In the genomic region with DNA sequence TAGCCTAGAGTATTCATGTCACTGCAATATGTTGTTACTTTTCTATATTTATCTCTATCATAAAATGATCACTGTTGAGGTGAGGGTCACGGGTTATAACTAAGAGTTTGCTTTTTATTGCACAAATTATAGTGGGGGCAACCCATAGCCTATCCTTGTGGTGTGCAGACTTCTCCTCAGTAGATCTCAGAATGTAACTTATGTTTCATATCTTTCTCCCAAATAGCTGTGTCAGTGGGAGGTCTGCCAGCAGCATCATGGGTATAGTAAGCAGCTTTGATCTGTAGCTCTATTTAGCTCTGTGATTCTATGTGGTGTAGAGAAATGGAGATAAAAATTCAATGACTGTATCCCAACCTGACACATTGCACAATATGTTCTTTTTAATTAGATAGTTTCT, we compare ENCODE assay signal across 21 mouse cellular contexts.
DNase-seq lines count a peak whose midpoint lies in the region; ATAC-seq lines count a peak whose summit lies in the region.
"Had no signal": no experiment of that assay in that cellular context is flagged by ENCODE, and none has a peak within 500 bp of the region (broad histone marks: within the 10 kb centered on the region; RNA-seq: fewer than 3 reads in every experiment).

No protein-coding gene starts in this region.

- no peak overlapping the region for H3K9ac ChIP-seq in forebrain, embryonic 14.5 days (ENCODE audit: low read length)
- no peak overlapping the region for H3K9ac ChIP-seq in forebrain, embryonic 13.5 days
- no peak overlapping the region for H3K9ac ChIP-seq in intestine, embryonic 16.5 days (ENCODE audit: low read depth, low read length)
- H3K9ac ChIP-seq: embryonic facial prominence, embryonic 12.5 days; limb, embryonic 12.5 days; liver, embryonic 15.5 days; midbrain, embryonic 13.5 days had no signal

- no peaks in the 10 kb centered on the region for H3K4me1 ChIP-seq in forebrain, embryonic 14.5 days (ENCODE audit: control insufficient read depth, insufficient read depth, low read length)
- no peaks in the 10 kb centered on the region for H3K4me1 ChIP-seq in forebrain, embryonic 13.5 days
- H3K4me1 ChIP-seq in intestine, embryonic 16.5 days (ENCODE audit: control insufficient read depth, insufficient read depth, low read length), result no peaks in the 10 kb centered on the region
- H3K4me1 ChIP-seq: embryonic facial prominence, embryonic 12.5 days; forebrain, embryonic 10.5 days; hindbrain, embryonic 10.5 days; liver, embryonic 15.5 days; midbrain, embryonic 13.5 days had no signal

- H3K27ac ChIP-seq in forebrain, embryonic 14.5 days (ENCODE audit: low read depth, low read length), result no peak overlapping the region
- H3K27ac ChIP-seq in forebrain, embryonic 13.5 days, result no peak overlapping the region
- no peak overlapping the region for H3K27ac ChIP-seq in intestine, embryonic 16.5 days (ENCODE audit: low read length)
- H3K27ac ChIP-seq: embryonic facial prominence, embryonic 12.5 days; forebrain, embryonic 10.5 days; hindbrain, embryonic 10.5 days; layer of hippocampus, adult 2 months; limb, embryonic 12.5 days; liver, embryonic 15.5 days; midbrain, embryonic 13.5 days had no signal

- no peaks in the 10 kb centered on the region for H3K9me3 ChIP-seq in forebrain, embryonic 14.5 days (replicated peaks; ENCODE audit: control insufficient read depth, low read length)
- no peaks in the 10 kb centered on the region for H3K9me3 ChIP-seq in forebrain, embryonic 13.5 days (replicated peaks)
- no peaks in the 10 kb centered on the region for H3K9me3 ChIP-seq in intestine, embryonic 16.5 days (ENCODE audit: control insufficient read depth, low read length)
- H3K9me3 ChIP-seq: embryonic facial prominence, embryonic 12.5 days; forebrain, embryonic 10.5 days; hindbrain, embryonic 10.5 days; limb, embryonic 12.5 days; liver, embryonic 15.5 days; midbrain, embryonic 13.5 days had no signal

- H3K4me2 ChIP-seq in forebrain, embryonic 14.5 days (ENCODE audit: low read length), result no peak overlapping the region
- H3K4me2 ChIP-seq in forebrain, embryonic 13.5 days, result no peak overlapping the region
- H3K4me2 ChIP-seq in intestine, embryonic 16.5 days (ENCODE audit: low read depth, low read length), result no peak overlapping the region
- H3K4me2 ChIP-seq: embryonic facial prominence, embryonic 12.5 days; heart, embryonic 11.5 days; limb, embryonic 12.5 days; liver, embryonic 15.5 days; midbrain, embryonic 13.5 days had no signal

- no peaks in the 10 kb centered on the region for H3K36me3 ChIP-seq in forebrain, embryonic 14.5 days (ENCODE audit: control insufficient read depth, insufficient read depth, low read length)
- H3K36me3 ChIP-seq in forebrain, embryonic 13.5 days (ENCODE audit: poor library complexity, severe bottlenecking), result no peaks in the 10 kb centered on the region
- H3K36me3 ChIP-seq in intestine, embryonic 16.5 days (ENCODE audit: control insufficient read depth, insufficient read depth, low read length), result no peaks in the 10 kb centered on the region
- H3K36me3 ChIP-seq: embryonic facial prominence, embryonic 12.5 days; forebrain, embryonic 10.5 days; hindbrain, embryonic 10.5 days; limb, embryonic 12.5 days; liver, embryonic 15.5 days; midbrain, embryonic 13.5 days had no signal

- 62% methylated on average over 1 of the region's 1 CpGs for WGBS in forebrain, embryonic 14.5 days
- WGBS in forebrain, embryonic 13.5 days, result 74% methylated on average over 1 of the region's 1 CpGs
- 66% methylated on average over 1 of the region's 1 CpGs for WGBS in intestine, embryonic 16.5 days

- no peak overlapping the region for H3K4me3 ChIP-seq in forebrain, embryonic 14.5 days (ENCODE audit: low read depth, low read length)
- H3K4me3 ChIP-seq in forebrain, embryonic 13.5 days, result no peak overlapping the region
- H3K4me3 ChIP-seq in intestine, embryonic 16.5 days (ENCODE audit: low read length), result no peak overlapping the region
- H3K4me3 ChIP-seq: embryonic facial prominence, embryonic 12.5 days; forebrain, embryonic 10.5 days; hindbrain, embryonic 10.5 days; layer of hippocampus, adult 2 months; limb, embryonic 12.5 days; liver, embryonic 15.5 days; midbrain, embryonic 13.5 days had no signal

- ATAC-seq in forebrain, embryonic 14.5 days, result no peak
- ATAC-seq in forebrain, embryonic 13.5 days, result no peak
- no peak for ATAC-seq in intestine, embryonic 16.5 days
- ATAC-seq: activated CD4-positive, CD25-positive, alpha-beta regulatory T cell, adult 4 months; inflammation-experienced regulatory T-cells, adult 6 months; midbrain, embryonic 13.5 days had no signal

- peak; percentile 47 for DNase-seq in forebrain, embryonic 14.5 days (ENCODE audit: low spot score)
- peak; percentile 28 to 45 for DNase-seq in kidney, postnatal 4 days
- DNase-seq in kidney, postnatal 14 days, result no peak
- peak; percentile 50 for DNase-seq in brain, adult 2 months (ENCODE audit: low read depth, low spot score)
- DNase-seq in frontal cortex, postnatal 36 days (ENCODE audit: low spot score in 2 of 2), result peak; percentile 11 to 43
- DNase-seq in liver, result no peak
- DNase-seq: adrenal gland, postnatal 36 days; gastrocnemius, postnatal 36 days; thymus, adult 2 months had no signal

- H3K27me3 ChIP-seq in forebrain, embryonic 14.5 days (replicated peaks; ENCODE audit: control insufficient read depth, insufficient read depth, low read length), result no peaks in the 10 kb centered on the region
- no peaks in the 10 kb centered on the region for H3K27me3 ChIP-seq in forebrain, embryonic 13.5 days
- no peaks in the 10 kb centered on the region for H3K27me3 ChIP-seq in intestine, embryonic 16.5 days (replicated peaks; ENCODE audit: control insufficient read depth, insufficient read depth, low read length)
- H3K27me3 ChIP-seq: embryonic facial prominence, embryonic 12.5 days; limb, embryonic 12.5 days; liver, embryonic 15.5 days; midbrain, embryonic 13.5 days had no signal

Comparison
In these comparisons a context has a peak if more than half of its experiments do, and no peak if none do; other contexts are left out.
1. DNase-seq: peak in forebrain, embryonic 14.5 days (single experiment), kidney, postnatal 4 days (2 of 2), brain, adult 2 months (single experiment) and frontal cortex, postnatal 36 days (2 of 2); none in kidney, postnatal 14 days (single experiment) and liver (single experiment).